Mouse (Mus musculus) CD8-positive naive resting alpha-beta T cell, adult 2 months (primary cell): Measurements from ENCODE around the gene Erg.
A peak's percentile ranks its signal among the peaks of the same experiment; 100 is the strongest.

Experiments used
- DNase-seq, 2 experiments: peaks; one replicate each; pipeline ENCODE4 v3.0.0; 2022; ENCODE audit warnings: low read depth in 2 of 2, low spot score in 2 of 2

Erg gene

DNA sequence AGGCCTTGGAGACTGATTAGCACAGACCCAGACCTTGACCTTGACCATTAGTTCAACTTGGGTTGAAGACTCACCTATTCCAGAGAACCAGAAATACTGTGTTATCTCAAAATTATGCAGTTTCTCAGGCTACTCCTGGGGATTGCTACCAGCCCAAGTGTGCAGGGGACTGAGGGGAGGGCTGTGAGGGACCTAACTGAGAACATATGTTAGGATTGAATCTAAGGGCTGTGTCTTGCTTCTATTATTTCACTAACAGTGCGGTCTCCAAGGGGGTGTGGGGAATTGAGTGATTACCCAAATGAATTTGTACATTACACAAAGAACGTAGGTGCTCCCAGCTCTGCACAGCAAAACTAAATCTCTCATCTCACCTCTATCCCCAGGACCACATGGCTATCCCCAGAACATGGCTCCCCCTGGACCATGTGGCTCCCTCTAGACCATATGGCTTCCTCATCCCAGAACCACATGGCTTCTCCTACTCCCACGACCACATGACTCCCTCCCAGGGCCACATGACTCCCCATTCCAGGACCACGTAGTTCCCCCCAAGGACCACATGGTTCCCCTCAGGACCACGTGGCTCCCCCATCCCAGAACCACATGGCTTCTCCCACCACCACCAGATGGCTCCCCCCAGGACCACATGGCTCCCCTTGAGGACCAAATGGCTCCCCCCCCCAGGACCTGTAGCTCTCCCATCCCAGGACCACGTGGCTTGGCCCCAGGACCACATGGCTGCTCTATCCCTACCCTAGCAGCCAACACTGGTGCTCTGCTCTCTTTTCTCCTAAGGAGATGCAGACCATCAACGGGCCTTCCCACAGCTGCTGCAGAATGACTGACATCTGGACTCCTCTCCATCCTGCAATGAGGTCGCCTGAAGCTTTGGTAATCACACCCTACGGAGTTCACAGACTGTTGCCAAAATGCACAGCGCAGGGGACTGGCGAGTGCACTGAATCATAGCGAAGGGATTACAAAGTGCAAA is 229.1 kb downstream of the Erg start:
- no peak for DNase-seq

DNA sequence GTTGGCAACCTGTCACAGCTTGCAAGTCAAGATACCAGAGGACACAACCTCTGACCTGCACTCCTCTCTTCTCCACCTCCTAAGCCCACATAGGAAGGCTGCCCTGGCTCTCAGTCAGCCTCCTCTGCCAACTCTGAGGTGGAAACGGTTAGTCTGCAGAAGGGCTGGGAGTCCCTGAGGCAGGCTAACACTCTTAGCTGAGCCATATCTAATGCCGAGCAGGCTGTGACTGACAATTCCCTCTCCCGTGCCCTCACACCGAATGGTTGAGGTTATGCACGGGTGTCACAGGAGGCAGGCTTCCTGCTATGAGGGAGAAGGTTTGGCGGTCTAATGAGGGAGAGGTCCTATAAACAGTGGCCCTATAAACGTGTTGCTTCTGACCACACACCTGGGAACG is 232.6 kb downstream of the Erg start:
- no peak for DNase-seq

DNA sequence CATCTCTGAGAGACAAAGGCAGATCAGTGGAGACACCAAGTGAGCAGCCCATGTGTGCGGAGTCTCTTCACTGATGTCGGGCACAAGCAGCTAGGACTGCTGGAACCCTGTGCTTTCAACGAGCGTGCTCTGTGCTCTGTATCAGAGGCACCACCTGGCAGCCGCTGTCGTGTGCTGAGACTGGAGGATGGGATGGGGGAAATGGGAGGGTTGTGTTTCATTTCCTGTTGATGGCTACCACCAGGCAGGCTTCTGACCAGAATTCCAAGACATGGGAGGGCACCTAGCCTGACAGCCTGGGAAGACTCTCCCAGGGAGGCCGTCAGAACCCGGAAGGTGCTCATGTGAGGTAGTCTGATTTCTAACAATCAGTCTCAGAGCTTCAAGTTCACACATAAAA is 234.1 kb downstream of the Erg start:
- DNase-seq, result no peak

DNA sequence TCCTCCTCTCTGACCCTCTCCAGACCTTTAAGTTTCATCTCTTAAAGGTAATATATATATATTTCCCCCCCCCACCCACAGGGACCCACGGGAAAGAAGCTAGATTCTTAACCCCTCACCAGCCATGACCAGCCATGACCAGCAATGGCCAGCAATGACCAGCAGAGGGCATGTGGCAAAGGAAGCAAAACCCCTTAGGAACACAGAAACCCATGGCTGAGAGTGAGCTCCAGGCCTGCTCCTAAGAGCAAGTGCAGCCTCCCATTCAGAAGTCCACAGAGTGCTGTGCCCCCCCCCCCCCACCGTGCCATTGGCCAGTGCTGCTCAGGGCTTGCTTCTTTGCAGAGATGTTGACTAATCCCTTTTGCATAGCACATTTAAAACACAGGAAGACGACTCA is 235.9 kb downstream of the Erg start:
- peak in 1 of 2 experiments; percentile 19 for DNase-seq

DNA sequence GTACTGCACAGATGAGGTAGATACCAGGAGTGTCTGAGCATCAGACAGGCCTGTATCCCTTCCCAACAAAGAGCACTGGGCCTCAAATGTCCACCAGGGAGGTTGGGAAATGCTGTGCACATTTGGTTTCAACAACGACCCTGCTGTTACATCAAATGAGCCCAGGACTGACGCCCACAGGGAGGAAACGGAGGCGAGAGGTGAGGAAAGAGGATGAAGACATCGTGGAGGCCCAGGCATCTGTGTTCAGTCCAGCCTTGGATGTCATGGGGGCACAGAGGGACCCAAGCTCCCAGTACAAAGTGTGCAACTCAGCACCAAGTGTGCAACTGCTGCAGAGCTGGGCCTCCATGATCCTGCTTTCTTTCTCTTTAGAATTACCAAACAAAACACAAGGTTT is 236.6 kb downstream of the Erg start:
- DNase-seq, result no peak

DNA sequence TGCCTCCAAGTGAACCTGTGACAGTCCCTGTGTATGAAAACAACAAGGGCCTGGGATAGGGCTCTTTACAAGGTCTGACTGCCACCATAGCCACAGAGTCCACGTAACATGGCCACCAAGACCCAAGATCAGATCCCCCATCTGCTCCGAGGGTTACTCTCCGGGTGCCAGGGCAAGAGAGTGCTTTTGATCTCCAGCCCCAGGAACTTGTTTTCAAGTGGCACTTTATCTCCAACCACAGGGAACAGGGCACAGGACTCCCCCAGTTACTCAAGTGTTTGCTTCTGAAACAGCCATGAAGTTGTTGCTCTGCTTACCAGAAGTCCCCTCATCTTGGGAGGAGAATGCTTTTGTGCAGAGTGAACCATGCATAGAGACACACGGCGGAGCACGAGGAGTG is 237.0 kb downstream of the Erg start:
- no peak for DNase-seq

DNA sequence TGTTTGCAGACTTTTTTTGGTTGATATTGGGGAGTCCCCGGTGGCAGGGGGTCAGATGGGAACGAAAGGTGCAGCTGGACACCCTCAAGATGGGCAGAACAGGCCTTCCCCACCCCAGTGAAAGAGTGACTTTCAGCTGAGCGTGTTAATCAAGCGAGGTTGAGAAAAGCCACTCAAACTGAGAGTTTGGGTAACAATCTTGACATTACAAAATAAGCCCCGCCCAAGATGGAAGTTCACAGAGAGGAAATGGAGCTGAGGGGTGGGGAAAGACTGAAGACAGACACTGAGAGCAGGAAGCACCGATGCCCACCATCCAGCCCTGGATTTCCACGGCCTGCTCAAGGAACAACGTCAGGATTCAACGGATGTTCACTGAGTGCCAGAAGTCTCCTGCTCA is 237.8 kb downstream of the Erg start:
- DNase-seq, result no peak

DNA sequence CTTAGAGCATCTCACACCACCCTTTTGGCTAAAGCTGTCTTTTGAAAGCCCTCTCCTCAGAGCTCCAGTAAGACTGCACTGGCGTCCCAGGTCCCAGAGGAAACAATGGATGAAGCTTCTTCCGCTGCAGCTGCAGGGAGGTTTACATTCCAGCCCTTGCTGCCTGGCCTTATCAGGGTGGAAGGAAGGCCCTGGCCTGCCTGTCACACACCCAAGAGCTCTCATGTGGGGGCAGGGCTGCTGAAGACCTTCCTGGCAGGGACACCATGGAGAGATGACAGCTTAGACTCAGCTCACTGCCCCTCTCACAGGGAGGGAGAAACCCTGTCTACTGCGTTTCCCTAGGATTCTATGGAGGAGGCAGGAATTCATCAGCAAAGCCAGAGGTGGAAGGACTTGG is 239.2 kb downstream of the Erg start:
- DNase-seq, result no peak

DNA sequence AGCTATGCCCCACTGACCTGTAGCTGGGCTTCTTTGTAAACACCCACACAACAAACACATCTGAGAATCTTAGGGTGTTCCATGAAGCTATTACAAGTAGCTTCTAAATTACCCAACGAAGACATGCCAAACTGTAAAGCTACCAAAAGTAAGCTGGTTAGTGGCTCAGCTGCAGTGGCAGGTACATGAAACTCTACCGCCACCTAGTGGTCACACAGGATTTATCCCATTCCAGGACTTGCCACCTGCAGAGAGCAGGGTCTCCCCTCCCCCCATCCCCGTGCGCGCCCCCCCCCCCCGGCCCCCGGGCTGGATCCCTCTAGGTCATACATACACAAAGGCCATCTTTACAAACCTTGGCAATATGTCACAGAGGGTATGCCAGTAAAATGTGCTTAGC is 240.5 kb downstream of the Erg start:
- DNase-seq, result peak; percentile 49 to 71

DNA sequence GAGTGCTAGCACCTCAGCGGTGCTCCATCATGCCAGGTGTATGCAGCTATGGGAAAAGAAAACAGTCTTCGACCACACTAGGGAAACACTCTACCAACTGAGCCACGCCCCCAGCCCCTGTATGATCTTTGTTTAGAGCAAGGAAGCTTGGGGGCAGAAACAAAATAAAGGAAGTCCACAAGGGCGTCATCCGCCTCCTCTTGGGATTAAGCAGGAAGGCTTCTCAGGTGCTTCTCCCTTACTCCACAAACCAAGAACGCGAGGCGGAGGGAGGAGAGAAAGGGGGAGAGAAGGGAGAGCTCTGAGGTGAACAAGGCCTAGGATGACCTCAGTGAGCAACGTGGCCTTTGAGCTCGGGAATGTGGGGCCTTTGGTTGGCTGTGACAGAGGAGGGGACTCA is 241.4 kb downstream of the Erg start:
- no peak for DNase-seq

DNA sequence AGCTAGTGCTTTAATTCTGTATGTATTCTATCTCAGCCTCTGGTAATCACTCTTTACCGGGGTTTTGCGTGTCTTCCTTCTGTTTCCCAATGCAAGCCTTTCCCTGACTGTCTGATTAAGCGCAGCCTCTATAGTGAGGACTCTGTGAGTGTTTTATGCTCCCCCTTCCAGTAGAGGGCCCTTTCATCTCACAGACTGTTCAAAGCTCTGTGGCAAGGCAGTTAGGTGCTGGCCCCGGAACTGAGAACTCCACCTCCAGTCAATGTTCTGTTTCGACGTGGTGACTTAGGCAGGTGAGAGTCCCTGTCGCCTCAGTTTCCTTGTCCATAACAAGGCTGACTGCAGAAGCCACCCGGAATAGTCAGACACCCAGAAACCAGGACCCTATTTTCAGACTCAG is 244.4 kb downstream of the Erg start:
- DNase-seq, result no peak

DNA sequence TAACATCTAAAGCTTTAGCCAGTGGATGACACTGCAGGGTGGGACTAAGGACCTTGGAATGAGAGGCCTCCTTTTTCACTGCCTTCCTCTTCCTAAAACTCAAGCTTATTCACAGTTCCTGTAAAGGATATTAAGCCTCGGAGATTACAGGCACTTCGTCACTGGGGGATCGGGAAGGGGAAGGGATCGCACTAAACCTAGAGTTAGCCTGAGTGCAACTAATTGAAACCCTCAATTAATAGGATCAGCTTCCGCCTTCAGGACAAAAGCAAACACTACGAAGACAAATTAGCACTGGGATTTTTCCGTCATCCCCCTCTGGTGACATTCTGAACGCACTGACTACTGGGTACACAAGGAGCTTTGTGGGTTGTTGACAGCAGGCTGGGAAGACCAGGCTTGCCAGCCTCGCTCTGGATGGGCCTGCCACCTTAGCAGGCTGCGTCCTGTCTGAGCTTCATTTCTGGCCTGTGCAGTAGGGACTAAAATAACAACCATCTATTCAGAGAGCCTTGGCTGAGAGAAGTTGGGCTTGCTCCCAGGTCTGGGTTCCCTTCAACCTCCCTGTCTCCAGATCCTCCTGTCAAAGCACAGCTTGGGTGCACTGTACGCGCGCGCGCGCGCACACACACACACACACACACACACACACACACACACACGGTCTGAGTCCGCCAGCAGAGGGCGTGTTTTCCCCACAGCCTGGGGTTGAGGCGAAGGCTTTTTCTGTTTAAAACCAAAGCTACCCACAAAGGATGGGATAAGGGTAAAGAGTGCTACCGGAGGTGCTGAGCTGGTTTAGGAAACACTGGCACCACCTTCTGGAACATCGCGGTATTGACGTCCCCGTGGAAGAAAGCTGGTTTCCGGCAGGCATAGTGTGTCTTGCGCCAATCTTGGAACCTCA is 245.3 kb downstream of the Erg start:
- peak; percentile 75 to 87 for DNase-seq

DNA sequence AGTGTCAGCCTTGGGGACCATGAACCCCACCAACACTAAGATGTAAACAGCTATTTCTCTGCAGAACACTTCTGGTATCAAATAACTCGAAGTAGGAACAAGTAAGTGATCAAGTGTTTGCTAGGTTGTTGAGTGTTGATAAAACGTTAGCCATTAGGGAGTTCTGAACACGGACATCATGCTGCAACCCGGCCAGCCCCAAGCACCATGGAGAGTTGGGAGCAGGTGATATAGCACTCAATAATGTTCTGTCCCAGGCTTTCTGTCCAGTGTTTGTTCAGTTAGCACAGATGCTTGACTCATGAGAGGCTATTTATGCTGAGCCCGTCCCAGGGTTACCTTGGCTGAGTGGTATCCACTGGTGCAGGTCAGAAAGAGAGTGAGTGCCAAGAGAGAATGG is 254.2 kb downstream of the Erg start:
- DNase-seq, result no peak

DNA sequence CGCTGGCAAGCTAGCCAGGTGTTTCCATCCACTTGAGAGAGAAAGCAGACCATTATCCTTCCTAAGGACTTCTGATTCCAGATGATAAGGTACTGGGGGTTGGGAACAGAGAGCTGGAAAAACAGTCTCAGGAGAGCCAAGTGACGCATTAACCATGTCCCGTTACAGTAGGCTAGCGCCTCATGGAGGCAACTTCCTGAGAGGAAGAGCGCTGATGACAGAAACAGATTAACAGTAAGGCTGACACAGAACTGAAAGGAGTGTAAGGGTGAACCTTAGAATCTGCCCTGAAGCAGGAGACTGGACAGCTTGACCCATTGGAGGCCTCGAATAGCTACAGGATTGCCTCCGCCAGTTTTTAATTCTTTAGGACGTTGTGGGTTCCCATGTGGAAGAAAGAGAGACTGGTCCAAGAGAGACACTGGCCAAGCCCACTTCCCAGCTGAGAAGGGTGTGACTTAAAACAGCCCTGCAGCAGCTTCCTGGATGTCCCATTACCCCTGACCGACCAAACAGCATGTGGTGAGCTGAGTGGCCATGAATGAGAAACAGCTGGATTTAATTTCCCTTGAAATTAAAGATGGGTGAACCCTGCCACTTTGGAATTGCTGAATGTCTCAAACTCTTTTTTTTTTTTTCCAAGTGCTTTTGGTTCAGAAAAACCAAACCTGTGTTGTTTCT is 264.3 kb downstream of the Erg start:
- no peak for DNase-seq
